Mouse (Mus musculus): ENCODE results near the gene Tamm41.

DNA sequence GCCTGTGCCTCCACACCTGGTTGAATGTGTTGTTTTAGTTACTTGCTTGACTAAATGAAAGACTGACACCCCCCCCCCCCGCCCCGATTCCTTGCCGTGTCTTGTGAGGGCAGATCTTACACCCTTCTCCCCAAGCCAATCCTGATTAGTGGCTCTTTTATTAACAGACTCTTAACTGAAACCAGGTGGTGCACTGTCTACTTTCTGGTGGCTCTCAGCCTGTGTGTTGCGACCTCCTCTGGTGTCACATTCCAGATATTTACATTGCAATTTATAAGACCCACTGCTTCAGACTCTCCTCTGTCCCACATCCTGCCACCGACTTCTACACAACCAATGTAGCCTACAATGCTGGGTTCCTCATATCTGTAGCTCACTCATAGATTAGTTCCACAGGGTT lies 40.2 kb downstream of the Tamm41 start:
- TF ChIP-seq CTCF (IDR thresholded peaks at IDR 0.05; ENCODE audit: insufficient read depth, low read length) = no peak
- no peak for TF ChIP-seq POLR2A (IDR thresholded peaks at IDR 0.05; ENCODE audit: borderline replicate concordance, extremely low read depth, low read depth, low read length)
